Mouse (Mus musculus): ENCODE measurements around the gene Gm17018.

GRCm38 (mm10) chr19:45529294-45529693 lies 31.1 kb upstream of the Gm17018 start:
- TF ChIP-seq CTCF (IDR thresholded peaks at IDR 0.05; ENCODE audit: control insufficient read depth, insufficient read depth, low read length) (no peak), POLR2A (IDR thresholded peaks at IDR 0.05; ENCODE audit: borderline replicate concordance, control insufficient read depth, low read depth, low read length) (no peak)

Measured in bone marrow, adult 2 months (tissue).